Mouse (Mus musculus) regulatory T cell (primary cell): ENCODE measurements around the gene Prkrip1.

Experiments used
- in situ Hi-C: fragments of 300-600 bp; cut with MboI, MseI; formaldehyde crosslinking; loops from one replicate; pipeline ENCODE4 v1.15.1; 2025; ENCODE audit warnings: high pct_unique_total_duplicates

Prkrip1 gene

GRCm38 (mm10) chr5:136198474-136199391 is at the start of gene Prkrip1:
Gene Prkrip1 (minus strand): TSS chr5:136198963.
- in situ Hi-C loops: no loop called here

GRCm38 (mm10) chr5:136248441-136248840 is 49.7 kb upstream of the Prkrip1 start:
- in situ Hi-C loops: no loop called here

- in situ Hi-C loops: no loop called here
These were observed 47.7 kb upstream of the Prkrip1 start, which contains the start of gene Sh2b2 for GRCm38 (mm10) chr5:136246452-136246838. Gene Sh2b2 (minus strand): TSS chr5:136246556.

GRCm38 (mm10) chr5:136245541-136246451 is 47.0 kb upstream of the Prkrip1 start:
- in situ Hi-C loops: no loop called here

- in situ Hi-C loops: loop anchor here (5.0 kb wide), 1 partner anchor 1047 kb away; the partner anchor contains the start of gene Ufsp1
These were observed 46.2 kb upstream of the Prkrip1 start for GRCm38 (mm10) chr5:136244762-136245540.

- in situ Hi-C loops: loop anchor here (5.0 kb wide), 1 partner anchor 1048 kb away; the partner anchor contains the start of gene Ufsp1
These were observed 45.3 kb upstream of the Prkrip1 start for GRCm38 (mm10) chr5:136243851-136244761.

GRCm38 (mm10) chr5:136241161-136241560 is 42.4 kb upstream of the Prkrip1 start:
- in situ Hi-C loops: loop anchor here (5.0 kb wide), 1 partner anchor 1051 kb away; the partner anchor contains the start of gene Ufsp1

GRCm38 (mm10) chr5:136240381-136240780 is 41.6 kb upstream of the Prkrip1 start:
- in situ Hi-C loops: loop anchor here (5.0 kb wide), 1 partner anchor 1052 kb away; the partner anchor contains the start of gene Ufsp1

GRCm38 (mm10) chr5:136237607-136238006 is 38.8 kb upstream of the Prkrip1 start:
- in situ Hi-C loops: no loop called here

- in situ Hi-C loops: no loop called here
These were observed 37.8 kb upstream of the Prkrip1 start for GRCm38 (mm10) chr5:136236611-136237010.

- in situ Hi-C loops: no loop called here
These were observed 31.7 kb upstream of the Prkrip1 start for GRCm38 (mm10) chr5:136230348-136231035.

- in situ Hi-C loops: no loop called here
These were observed 27.6 kb upstream of the Prkrip1 start for GRCm38 (mm10) chr5:136226246-136226876.

- in situ Hi-C loops: no loop called here
These were observed 19.8 kb upstream of the Prkrip1 start for GRCm38 (mm10) chr5:136218585-136218984.

- in situ Hi-C loops: no loop called here
These were observed 19.2 kb upstream of the Prkrip1 start for GRCm38 (mm10) chr5:136217932-136218381.

GRCm38 (mm10) chr5:136217004-136217665 is 18.4 kb upstream of the Prkrip1 start:
- in situ Hi-C loops: no loop called here

- in situ Hi-C loops: no loop called here
These were observed 17.2 kb upstream of the Prkrip1 start for GRCm38 (mm10) chr5:136215958-136216357.

- in situ Hi-C loops: no loop called here
These were observed 16.4 kb upstream of the Prkrip1 start for GRCm38 (mm10) chr5:136215211-136215610.

GRCm38 (mm10) chr5:136213716-136214115 is 15.0 kb upstream of the Prkrip1 start:
- in situ Hi-C loops: no loop called here
